Mouse (Mus musculus): ENCODE measurements around the gene Ccdc54. TPM values are rescaled to one million over a fixed set of nuclear protein-coding genes. Genes with fewer than 3 reads are reported as not detected.

Ccdc54 gene
- total and polyA plus RNA-seq, 2 experiments from 2014 or later: not detected

DNA sequence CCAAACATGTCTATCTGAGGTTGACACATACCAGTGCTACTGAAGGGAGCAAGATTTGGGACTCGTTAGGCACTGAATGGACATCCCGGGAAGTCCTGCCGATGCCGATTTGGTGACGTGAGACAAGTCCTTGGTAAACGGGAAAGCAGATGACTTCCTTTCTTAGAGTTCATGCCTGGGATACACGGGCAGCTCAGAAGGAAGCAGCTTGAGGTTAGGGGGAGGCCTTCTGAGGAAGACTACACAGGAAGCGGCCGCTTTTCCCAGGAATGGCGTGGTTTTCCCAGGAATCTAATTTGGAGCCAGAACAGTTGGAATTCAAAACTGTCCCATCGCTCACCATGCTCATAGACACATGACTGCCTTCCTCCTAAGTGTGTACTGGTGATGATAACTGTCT, 2.4 kb upstream of the Ccdc54 start:
- DNase-seq (ENCODE audit: low spot score) (no peak), ATAC-seq (ENCODE audit: low FRiP score) (no peak)
- WGBS: 84% methylated on average over 11 of the region's 11 CpGs
- no peaks in the 10 kb centered on the region for H3K27me3 ChIP-seq (ENCODE audit: insufficient read depth, low read length)
- H3K4me3 ChIP-seq (ENCODE audit: low read depth, low read length): no peak overlapping the region
- TF ChIP-seq CTCF (IDR thresholded peaks at IDR 0.05): no peak
- no peak overlapping the region for H3K9ac ChIP-seq (replicated peaks; ENCODE audit: low read length, poor library complexity, severe bottlenecking)
- H3K4me1 ChIP-seq (ENCODE audit: insufficient read depth, low read length): no peaks in the 10 kb centered on the region
- H3K4me2 ChIP-seq (ENCODE audit: low read depth, low read length, poor library complexity, severe bottlenecking): no peak overlapping the region
- H3K9me3 ChIP-seq (ENCODE audit: low read length): no peaks in the 10 kb centered on the region
- H3K36me3 ChIP-seq (ENCODE audit: insufficient read depth, low read length): no peaks in the 10 kb centered on the region
- no peak overlapping the region for H3K27ac ChIP-seq (ENCODE audit: low read depth, low read length)

GRCm38 (mm10) chr16:50589574-50590151, 1.3 kb downstream of the Ccdc54 start:
- Histone ChIP-seq H3K4me2 (ENCODE audit: low read depth, low read length, poor library complexity, severe bottlenecking) (no peak overlapping the region), H3K4me1 (ENCODE audit: insufficient read depth, low read length) (no peaks in the 10 kb centered on the region), H3K27ac (ENCODE audit: low read depth, low read length) (no peak overlapping the region), H3K9me3 (ENCODE audit: low read length) (no peaks in the 10 kb centered on the region), H3K27me3 (ENCODE audit: insufficient read depth, low read length) (no peaks in the 10 kb centered on the region), H3K4me3 (ENCODE audit: low read depth, low read length) (no peak overlapping the region), H3K9ac (replicated peaks; ENCODE audit: low read length, poor library complexity, severe bottlenecking) (no peak overlapping the region), H3K36me3 (ENCODE audit: insufficient read depth, low read length) (no peaks in the 10 kb centered on the region)
- WGBS: 87% methylated on average over 11 of the region's 11 CpGs
- ATAC-seq (ENCODE audit: low FRiP score) (no peak), DNase-seq (ENCODE audit: low spot score) (no peak)
- TF ChIP-seq CTCF (IDR thresholded peaks at IDR 0.05): no peak

DNA sequence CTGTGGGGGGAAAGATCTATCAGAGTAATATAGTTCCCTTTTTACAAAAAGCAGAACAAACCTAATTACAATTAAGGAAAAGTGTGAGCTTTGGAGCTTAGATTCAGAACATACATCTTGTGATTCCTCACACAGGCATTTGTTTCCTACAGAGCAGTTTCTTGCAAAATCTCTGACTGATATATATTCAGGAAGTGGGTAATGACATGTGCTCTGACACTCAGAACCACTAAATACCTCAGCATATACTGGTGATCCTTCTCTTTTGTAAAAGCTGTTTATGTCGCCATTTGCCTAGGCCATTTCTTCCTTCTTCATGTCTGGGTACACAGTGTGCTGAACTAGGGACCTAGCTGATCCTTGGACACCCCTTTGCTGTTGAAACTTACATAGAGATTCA, 2.8 kb downstream of the Ccdc54 start:
- H3K9ac ChIP-seq (replicated peaks; ENCODE audit: low read length, poor library complexity, severe bottlenecking): no peak overlapping the region
- no peaks in the 10 kb centered on the region for H3K27me3 ChIP-seq (ENCODE audit: insufficient read depth, low read length)
- WGBS: 89% methylated on average over 1 of the region's 1 CpGs
- no peak overlapping the region for H3K4me2 ChIP-seq (ENCODE audit: low read depth, low read length, poor library complexity, severe bottlenecking)
- no peak overlapping the region for H3K4me3 ChIP-seq (ENCODE audit: low read depth, low read length)
- no peaks in the 10 kb centered on the region for H3K4me1 ChIP-seq (ENCODE audit: insufficient read depth, low read length)
- no peaks in the 10 kb centered on the region for H3K36me3 ChIP-seq (ENCODE audit: insufficient read depth, low read length)
- no peak for TF ChIP-seq CTCF (IDR thresholded peaks at IDR 0.05)
- ATAC-seq (ENCODE audit: low FRiP score) (no peak), DNase-seq (ENCODE audit: low spot score) (no peak)
- no peak overlapping the region for H3K27ac ChIP-seq (ENCODE audit: low read depth, low read length)
- no peaks in the 10 kb centered on the region for H3K9me3 ChIP-seq (ENCODE audit: low read length)

- ATAC-seq (ENCODE audit: low FRiP score): no peak
- Histone ChIP-seq H3K36me3 (ENCODE audit: insufficient read depth, low read length) (no peaks in the 10 kb centered on the region), H3K4me3 (ENCODE audit: low read depth, low read length) (no peak overlapping the region), H3K27ac (ENCODE audit: low read depth, low read length) (no peak overlapping the region), H3K9ac (replicated peaks; ENCODE audit: low read length, poor library complexity, severe bottlenecking) (no peak overlapping the region), H3K9me3 (ENCODE audit: low read length) (no peaks in the 10 kb centered on the region), H3K4me1 (ENCODE audit: insufficient read depth, low read length) (no peaks in the 10 kb centered on the region), H3K4me2 (ENCODE audit: low read depth, low read length, poor library complexity, severe bottlenecking) (no peak overlapping the region), H3K27me3 (ENCODE audit: insufficient read depth, low read length) (no peaks in the 10 kb centered on the region)
- no peak for TF ChIP-seq CTCF (IDR thresholded peaks at IDR 0.05)
- 81% methylated on average over 7 of the region's 7 CpGs for WGBS
- DNase-seq (ENCODE audit: low spot score): no peak
Observed at GRCm38 (mm10) chr16:50587139-50587538, 3.8 kb downstream of the Ccdc54 start.

GRCm38 (mm10) chr16:50578361-50578760, 12.6 kb downstream of the Ccdc54 start:
- Histone ChIP-seq H3K4me1 (ENCODE audit: insufficient read depth, low read length) (no peaks in the 10 kb centered on the region), H3K27ac (ENCODE audit: low read depth, low read length) (no peak overlapping the region), H3K9ac (replicated peaks; ENCODE audit: low read length, poor library complexity, severe bottlenecking) (no peak overlapping the region), H3K9me3 (ENCODE audit: low read length) (no peaks in the 10 kb centered on the region), H3K36me3 (ENCODE audit: insufficient read depth, low read length) (no peaks in the 10 kb centered on the region), H3K27me3 (ENCODE audit: insufficient read depth, low read length) (no peaks in the 10 kb centered on the region), H3K4me2 (ENCODE audit: low read depth, low read length, poor library complexity, severe bottlenecking) (no peak overlapping the region), H3K4me3 (ENCODE audit: low read depth, low read length) (no peak overlapping the region)
- DNase-seq (ENCODE audit: low spot score): no peak
- ATAC-seq (ENCODE audit: low FRiP score): no peak
- WGBS: 79% methylated on average over 6 of the region's 6 CpGs
- no peak for TF ChIP-seq CTCF (IDR thresholded peaks at IDR 0.05)

- Histone ChIP-seq H3K9me3 (ENCODE audit: low read length) (no peaks in the 10 kb centered on the region), H3K4me2 (ENCODE audit: low read depth, low read length, poor library complexity, severe bottlenecking) (no peak overlapping the region), H3K36me3 (ENCODE audit: insufficient read depth, low read length) (no peaks in the 10 kb centered on the region), H3K27me3 (ENCODE audit: insufficient read depth, low read length) (no peaks in the 10 kb centered on the region), H3K4me1 (ENCODE audit: insufficient read depth, low read length) (no peaks in the 10 kb centered on the region), H3K27ac (ENCODE audit: low read depth, low read length) (no peak overlapping the region), H3K4me3 (ENCODE audit: low read depth, low read length) (no peak overlapping the region), H3K9ac (replicated peaks; ENCODE audit: low read length, poor library complexity, severe bottlenecking) (no peak overlapping the region)
- no peak for ATAC-seq (ENCODE audit: low FRiP score)
- 85% methylated on average over 13 of the region's 13 CpGs for WGBS
- no peak for TF ChIP-seq CTCF (IDR thresholded peaks at IDR 0.05)
- DNase-seq (ENCODE audit: low spot score): no peak
Observed at GRCm38 (mm10) chr16:50572557-50572956, 18.4 kb downstream of the Ccdc54 start.
